Mouse (Mus musculus) liver, embryonic 16.5 days (tissue): ENCODE results near the gene Igsf10. TPM values are rescaled to one million over a fixed set of nuclear protein-coding genes. Genes with fewer than 3 reads are reported as not detected.

ENCODE experiments used
- ATAC-seq: fragments of 200-750 bp; cut with Nextera tagmentation; 2 replicates; pipeline ENCODE4 v1.8.0; 2017; ENCODE audit warnings: low read depth, mild to moderate bottlenecking, moderate number of reproducible peaks, moderate library complexity
- H3K27ac ChIP-seq: fragments of 300-500 bp; sonication (generic); 2 replicates; pipeline ENCODE4 v1.5.1; 2014; ENCODE audit warnings: mild to moderate bottlenecking, low read length
- H3K27me3 ChIP-seq: fragments of 300-500 bp; sonication (generic); 2 replicates; pipeline ENCODE4 v1.6.1; 2014; ENCODE audit warnings: low read depth, low read length, mixed read lengths; ENCODE audit not compliant: control insufficient read depth, insufficient read depth
- H3K36me3 ChIP-seq: fragments of 300-500 bp; sonication (generic); 2 replicates; pipeline ENCODE4 v1.6.1; 2014; ENCODE audit warnings: mild to moderate bottlenecking; ENCODE audit not compliant: control insufficient read depth, insufficient read depth
- H3K4me1 ChIP-seq: fragments of 300-500 bp; sonication (generic); 2 replicates; pipeline ENCODE4 v1.6.1; 2014; ENCODE audit warnings: low read depth, low read length, mixed read lengths; ENCODE audit not compliant: control insufficient read depth
- H3K4me2 ChIP-seq: fragments of 300-500 bp; sonication (generic); 2 replicates; pipeline ENCODE4 v1.6.1; 2014; ENCODE audit warnings: low read depth, low read length, mixed read lengths
- H3K4me3 ChIP-seq: fragments of 300-500 bp; sonication (generic); 2 replicates; pipeline ENCODE4 v1.5.1; 2014; ENCODE audit warnings: low read depth, mild to moderate bottlenecking, low read length
- H3K9ac ChIP-seq: fragments of 300-500 bp; sonication (generic); 2 replicates; pipeline ENCODE4 v1.6.1; 2014; ENCODE audit warnings: low read depth, low read length
- H3K9me3 ChIP-seq: fragments of 300-500 bp; sonication (generic); replicated peaks from 2 replicates; pipeline ENCODE4 v1.6.1; 2016; ENCODE audit warnings: low read length; ENCODE audit not compliant: control insufficient read depth
- WGBS: fragments of 180-500 bp; shearing (Covaris S2); extraction: QIAGEN DNeasy Blood & Tissue Kit; methylation state at CpG from one replicate; pipeline ENCODE4 v1.1.7; 2014; ENCODE audit not compliant: insufficient replicate concordance; 5-methylcytosine and 5-hydroxymethylcytosine counted together
- polyA plus RNA-seq: library from polyadenylated mRNA; unstranded; fragments of >200 nt; fragmentation: Nextera tagmentation; extraction: Ambion mirVana; gene quantifications from 2 replicates; pipeline ENCODE4 v1.2.1, GENCODE M21; 2015

Gene Igsf10
- polyA plus RNA-seq, 1 experiment from 2014 or later: 0.55 TPM

- Histone ChIP-seq H3K4me1 (no peaks in the 10 kb centered on the region), H3K4me2 (no peak overlapping the region), H3K9me3 (no peaks in the 10 kb centered on the region), H3K36me3 (no peaks in the 10 kb centered on the region), H3K4me3 (no peak overlapping the region), H3K27me3 (no peaks in the 10 kb centered on the region), H3K27ac (no peak overlapping the region), H3K9ac (no peak overlapping the region)
- no peak for ATAC-seq
- WGBS: 74% methylated on average over 5 of the region's 5 CpGs
Observed at GRCm38 (mm10) chr3:59296563-59297130, 47.5 kb downstream of the Igsf10 start.

DNA sequence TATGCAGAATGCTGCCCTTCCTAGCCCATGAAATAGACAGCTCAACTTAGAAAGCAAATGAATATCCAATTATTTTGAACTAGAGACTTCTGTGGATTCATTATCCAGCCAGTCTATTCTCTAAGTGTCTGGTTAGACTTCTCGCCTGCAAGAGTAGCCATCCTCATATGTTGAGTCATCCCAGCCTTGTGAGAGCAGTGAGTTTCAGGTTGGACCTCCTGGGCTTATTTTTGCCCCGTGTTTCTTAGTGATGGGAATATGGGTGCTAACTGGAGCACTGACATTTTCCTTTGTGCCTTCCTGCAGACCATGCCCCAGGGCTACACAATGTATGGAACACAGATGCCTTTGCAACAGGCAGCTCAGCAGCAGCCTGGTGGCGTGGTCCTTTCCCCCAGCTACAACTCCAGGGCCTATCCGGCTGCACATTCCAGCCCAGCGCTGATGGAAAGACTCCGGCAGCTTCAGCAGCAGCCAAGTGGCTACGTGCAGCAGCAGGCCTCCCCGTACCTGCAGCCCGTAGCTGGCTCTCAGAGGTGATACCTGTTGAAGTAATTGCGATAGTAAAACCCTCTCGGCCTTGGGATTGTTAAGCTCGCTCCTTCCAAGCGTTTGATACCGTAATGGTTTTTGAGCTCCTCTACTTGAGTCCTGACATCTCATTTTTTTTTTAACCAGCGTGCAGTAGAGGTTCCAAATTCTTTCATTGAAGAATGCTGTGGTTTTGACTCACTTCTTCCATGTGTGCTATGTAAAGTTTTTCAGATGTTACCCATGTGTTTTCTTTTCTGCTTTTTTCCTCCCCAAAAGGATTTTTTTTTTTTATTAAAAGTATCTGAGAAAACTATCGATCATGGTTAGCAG, 48.3 kb downstream of the Igsf10 start:
- Histone ChIP-seq H3K27ac (no peak overlapping the region), H3K36me3 (no peaks in the 10 kb centered on the region), H3K27me3 (no peaks in the 10 kb centered on the region), H3K9ac (no peak overlapping the region), H3K4me3 (no peak overlapping the region), H3K4me1 (no peaks in the 10 kb centered on the region), H3K4me2 (no peak overlapping the region), H3K9me3 (no peaks in the 10 kb centered on the region)
- 72% methylated on average over 16 of the region's 16 CpGs for WGBS
- no peak for ATAC-seq

GRCm38 (mm10) chr3:59293437-59294199, 50.6 kb downstream of the Igsf10 start:
- H3K4me3 ChIP-seq: no peak overlapping the region
- H3K4me1 ChIP-seq: no peaks in the 10 kb centered on the region
- no peaks in the 10 kb centered on the region for H3K27me3 ChIP-seq
- H3K36me3 ChIP-seq: no peaks in the 10 kb centered on the region
- no peaks in the 10 kb centered on the region for H3K9me3 ChIP-seq
- H3K4me2 ChIP-seq: no peak overlapping the region
- 56% methylated on average over 5 of the region's 5 CpGs for WGBS
- H3K9ac ChIP-seq: no peak overlapping the region
- no peak overlapping the region for H3K27ac ChIP-seq
- ATAC-seq: no peak

- H3K4me2 ChIP-seq: no peak overlapping the region
- WGBS: 45% methylated on average over 2 of the region's 2 CpGs
- H3K4me3 ChIP-seq: no peak overlapping the region
- H3K36me3 ChIP-seq: no peaks in the 10 kb centered on the region
- no peaks in the 10 kb centered on the region for H3K27me3 ChIP-seq
- no peak overlapping the region for H3K27ac ChIP-seq
- no peaks in the 10 kb centered on the region for H3K9me3 ChIP-seq
- H3K4me1 ChIP-seq: no peaks in the 10 kb centered on the region
- no peak for ATAC-seq
- no peak overlapping the region for H3K9ac ChIP-seq
Observed at GRCm38 (mm10) chr3:59290551-59290950, 53.6 kb downstream of the Igsf10 start.

- no peak for ATAC-seq
- H3K4me3 ChIP-seq: no peak overlapping the region
- no peaks in the 10 kb centered on the region for H3K36me3 ChIP-seq
- no peak overlapping the region for H3K9ac ChIP-seq
- H3K4me1 ChIP-seq: no peaks in the 10 kb centered on the region
- H3K27me3 ChIP-seq: no peaks in the 10 kb centered on the region
- H3K27ac ChIP-seq: no peak overlapping the region
- no peak overlapping the region for H3K4me2 ChIP-seq
- no peaks in the 10 kb centered on the region for H3K9me3 ChIP-seq
Observed at GRCm38 (mm10) chr3:59278620-59279019, 65.6 kb downstream of the Igsf10 start.

DNA sequence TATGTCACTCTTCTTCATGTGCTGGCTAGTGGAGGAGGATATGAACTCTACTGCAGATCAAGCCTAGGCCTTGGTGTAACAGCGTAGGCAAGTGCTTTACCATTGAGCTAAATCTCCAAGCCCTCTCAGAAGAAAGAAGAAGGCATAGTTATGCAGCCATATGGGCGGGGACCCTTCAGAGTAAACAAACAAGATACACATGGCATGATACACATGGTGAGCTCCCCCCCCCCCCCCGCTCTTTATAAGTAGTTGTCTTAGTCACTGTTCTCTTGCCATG, 66.0 kb downstream of the Igsf10 start:
- Histone ChIP-seq H3K4me3 (no peak overlapping the region), H3K9me3 (no peaks in the 10 kb centered on the region), H3K9ac (no peak overlapping the region), H3K36me3 (no peaks in the 10 kb centered on the region), H3K27me3 (no peaks in the 10 kb centered on the region), H3K27ac (no peak overlapping the region), H3K4me1 (no peaks in the 10 kb centered on the region), H3K4me2 (no peak overlapping the region)
- WGBS: 46% methylated on average over 3 of the region's 3 CpGs
- no peak for ATAC-seq

GRCm38 (mm10) chr3:59277502-59278253, 66.5 kb downstream of the Igsf10 start:
- H3K4me1 ChIP-seq: no peaks in the 10 kb centered on the region
- WGBS: 71% methylated on average over 3 of the region's 3 CpGs
- no peaks in the 10 kb centered on the region for H3K9me3 ChIP-seq
- no peaks in the 10 kb centered on the region for H3K36me3 ChIP-seq
- no peak overlapping the region for H3K4me3 ChIP-seq
- H3K27me3 ChIP-seq: no peaks in the 10 kb centered on the region
- H3K9ac ChIP-seq: no peak overlapping the region
- no peak overlapping the region for H3K4me2 ChIP-seq
- no peak for ATAC-seq
- H3K27ac ChIP-seq: no peak overlapping the region

- ATAC-seq: no peak
- Histone ChIP-seq H3K9me3 (no peaks in the 10 kb centered on the region), H3K36me3 (no peaks in the 10 kb centered on the region), H3K9ac (no peak overlapping the region), H3K4me1 (no peaks in the 10 kb centered on the region), H3K27ac (no peak overlapping the region), H3K27me3 (no peaks in the 10 kb centered on the region), H3K4me3 (no peak overlapping the region), H3K4me2 (no peak overlapping the region)
- WGBS: 70% methylated on average over 6 of the region's 6 CpGs
Observed at GRCm38 (mm10) chr3:59270811-59271210, 73.4 kb downstream of the Igsf10 start.
